Mouse (Mus musculus) embryonic stem cell, embryonic (primary cell): ENCODE results near the gene Myo5c.

ENCODE experiments used
- CTCF ChIA-PET, 4 experiments: fragments of 300-600 bp in 2 of 4; fragments of 350-600 bp in 2 of 4; sonication (Branson Sonifier 250); formaldehyde crosslinking; loops; one replicate each; lab custom pipeline; 2022; ENCODE audit warnings: inconsistent platforms in 2 of 4; lab: Charles Lee
- POLR2A ChIA-PET, 4 experiments: fragments of 300-600 bp in 2 of 4; fragments of 350-600 bp in 2 of 4; sonication (Branson Sonifier 250); formaldehyde crosslinking; loops; one replicate each; lab custom pipeline; 2022; ENCODE audit warnings: antibody characterized with exemption in 4 of 4, inconsistent platforms in 1 of 4; lab: Charles Lee

Myo5c gene

DNA sequence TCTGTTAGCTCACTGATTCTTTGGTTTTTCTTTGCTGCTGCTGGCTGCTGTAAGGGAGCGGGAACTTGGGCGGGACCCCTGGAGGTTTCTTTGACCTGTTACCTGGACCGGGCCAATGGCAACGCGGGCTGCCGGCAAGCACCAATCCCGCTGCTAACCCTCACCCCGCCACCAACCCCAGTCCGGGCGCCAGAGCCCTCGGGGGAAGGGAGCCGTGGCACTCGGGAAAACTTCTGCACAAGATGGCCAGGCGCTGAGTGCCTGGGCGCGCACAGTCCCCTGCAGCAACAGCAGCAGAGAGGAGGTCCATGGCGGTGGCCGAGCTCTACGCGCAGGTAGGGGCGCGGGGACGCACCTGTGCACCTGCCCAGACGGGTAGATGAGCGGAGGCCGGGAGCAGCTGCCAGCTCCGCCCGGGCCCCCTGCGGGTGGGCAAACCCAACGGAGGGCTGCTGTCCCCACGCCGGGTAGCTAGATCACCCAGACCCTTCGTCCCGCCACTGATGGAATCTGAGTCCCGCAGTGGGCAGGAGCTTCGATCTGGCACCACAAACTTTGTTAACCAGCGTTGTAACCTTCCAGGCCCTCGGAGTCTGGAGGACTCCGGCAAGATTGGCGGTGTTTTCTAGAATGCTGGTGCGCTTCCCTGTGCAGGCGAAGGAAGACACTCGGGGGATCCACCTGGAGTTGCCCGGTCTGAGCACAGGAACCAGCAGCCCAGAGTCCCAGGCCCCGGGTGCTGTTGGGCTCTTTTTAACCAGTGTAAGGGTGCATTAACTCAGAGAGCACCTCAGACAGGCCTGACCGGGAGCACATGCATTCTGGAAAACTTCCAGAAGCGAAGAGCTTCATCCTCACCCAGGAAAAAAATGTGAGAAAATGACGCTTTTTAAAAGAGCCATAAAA, at the start of gene Myo5c:
Gene Myo5c (plus strand): TSS at position 180 of the 906 bp plus-strand sequence.
- ChIA-PET CTCF (interaction anchor here (0.7 to 2.0 kb wide), 13 partner anchors 11 to 1175 kb away, joined by 3 to 9 read pairs (median 3); no protein-coding TSS in a partner anchor), POLR2A (interaction anchor here in 3 of 4 experiments (0.6 to 3.7 kb wide), 29 partner anchors 8 to 364 kb away, joined by 3 to 22 read pairs (median 4); partner anchors contain the start of genes Arpp19 (in 1 of the 3) and Mapk6 (in 1 of the 3))

DNA sequence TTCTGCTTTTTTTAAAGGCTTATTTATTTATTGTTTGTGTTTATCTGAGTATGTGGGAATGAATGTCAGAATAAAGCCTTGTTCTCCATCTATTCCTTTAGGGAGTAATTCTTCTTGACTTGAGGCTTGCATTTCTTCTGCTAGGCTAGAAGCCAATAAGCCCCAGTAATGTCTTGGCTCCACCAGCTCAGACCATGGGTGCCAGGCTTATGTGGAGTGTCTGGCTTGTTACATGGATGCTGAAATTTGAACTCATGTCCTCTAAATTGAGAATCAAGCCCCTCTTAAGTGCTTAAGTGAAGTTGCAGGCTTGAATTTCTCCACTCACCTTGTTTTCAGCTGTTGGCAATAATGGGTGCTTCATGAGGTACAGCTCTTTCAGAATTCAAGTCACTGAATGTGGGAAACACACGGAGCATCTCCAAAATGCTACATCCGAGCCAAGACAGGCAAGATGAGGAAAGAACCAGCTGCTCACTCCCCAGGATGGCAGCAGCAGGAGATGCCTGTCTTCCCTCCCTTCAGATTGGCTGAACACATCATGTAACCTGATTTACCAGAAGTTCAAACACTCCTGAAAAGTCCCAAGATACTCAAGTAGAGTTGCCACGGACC, 44.1 kb upstream of the Myo5c start:
- POLR2A ChIA-PET = no interaction called here
- CTCF ChIA-PET = interaction anchor here in 1 of 4 experiments (0.9 kb wide), 1 partner anchor 10 kb away, joined by 3 read pairs; no protein-coding TSS in a partner anchor

DNA sequence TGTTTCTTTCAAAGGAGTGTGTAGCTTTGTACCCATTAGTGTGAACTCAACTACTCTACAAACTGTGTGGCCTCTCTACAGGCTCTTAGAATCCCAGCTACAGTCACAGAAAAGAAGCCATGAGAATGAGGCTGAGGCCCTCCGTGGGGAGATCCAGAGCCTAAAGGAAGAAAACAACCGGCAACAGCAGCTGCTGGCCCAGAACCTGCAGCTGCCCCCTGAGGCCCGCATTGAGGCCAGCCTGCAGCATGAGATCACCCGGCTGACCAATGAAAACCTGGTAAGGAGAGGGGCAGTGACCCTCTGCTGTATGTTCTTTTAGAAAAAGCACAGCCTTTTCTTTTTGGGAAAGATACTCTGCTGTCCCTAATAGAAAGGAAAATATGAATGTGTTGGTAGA, 38.0 kb upstream of the Myo5c start:
- ChIA-PET CTCF (no interaction called here), POLR2A (interaction anchor here in 1 of 4 experiments (0.5 kb wide), 1 partner anchor 155 kb away, joined by 4 read pairs; no protein-coding TSS in a partner anchor)

DNA sequence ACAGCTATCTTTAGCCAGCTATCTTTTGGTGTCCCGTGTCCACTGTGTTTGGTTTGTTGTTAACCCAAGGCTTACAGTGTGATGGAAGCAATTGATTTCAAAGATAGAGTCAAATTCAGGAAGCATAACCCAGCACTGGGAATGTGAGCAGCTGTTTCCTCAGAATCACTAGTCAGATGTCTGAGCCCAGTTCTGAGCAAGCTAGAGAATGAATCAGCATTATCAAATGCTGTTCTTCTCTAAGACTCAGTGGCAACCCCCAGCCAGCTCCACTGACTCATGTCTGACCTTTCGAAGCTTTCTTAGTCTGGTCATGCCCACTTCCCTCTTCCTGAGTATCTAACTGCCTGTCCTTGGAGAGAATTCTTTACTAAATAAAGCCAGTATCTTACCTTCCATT, 35.5 kb upstream of the Myo5c start:
- ChIA-PET CTCF (interaction anchor here in 3 of 4 experiments (1.1 to 2.2 kb wide), 3 partner anchors 9 to 146 kb away, joined by 4 to 7 read pairs (median 6); no protein-coding TSS in a partner anchor), POLR2A (interaction anchor here in 2 of 4 experiments (0.6 to 1.3 kb wide), 2 partner anchors 20 to 62 kb away, joined by 3 to 8 read pairs; no protein-coding TSS in a partner anchor)

DNA sequence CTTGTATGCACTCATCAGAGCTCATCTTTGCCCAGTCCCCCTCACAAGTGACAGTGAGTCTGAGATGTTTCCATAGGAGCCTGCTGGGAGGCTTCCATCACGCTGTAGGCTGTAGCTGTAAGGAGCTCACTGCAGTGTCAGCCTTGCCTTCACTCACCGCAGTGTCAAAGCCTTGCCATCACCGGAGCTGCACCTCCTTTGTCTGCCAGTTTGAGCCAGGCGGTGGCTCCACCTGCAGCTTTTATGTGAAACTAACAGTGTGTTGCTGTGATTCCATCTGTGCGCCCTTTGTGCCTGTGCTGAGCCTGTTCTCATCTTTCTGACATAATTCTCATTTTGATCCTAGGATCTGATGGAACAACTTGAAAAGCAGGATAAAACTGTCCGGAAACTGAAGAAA, 34.5 kb upstream of the Myo5c start:
- POLR2A ChIA-PET = interaction anchor here in 1 of 4 experiments (1.3 kb wide), 1 partner anchor 19 kb away, joined by 3 read pairs; no protein-coding TSS in a partner anchor
- CTCF ChIA-PET = interaction anchor here (0.6 to 2.2 kb wide), 11 partner anchors 8 to 293 kb away, joined by 3 to 11 read pairs (median 4); no protein-coding TSS in a partner anchor

DNA sequence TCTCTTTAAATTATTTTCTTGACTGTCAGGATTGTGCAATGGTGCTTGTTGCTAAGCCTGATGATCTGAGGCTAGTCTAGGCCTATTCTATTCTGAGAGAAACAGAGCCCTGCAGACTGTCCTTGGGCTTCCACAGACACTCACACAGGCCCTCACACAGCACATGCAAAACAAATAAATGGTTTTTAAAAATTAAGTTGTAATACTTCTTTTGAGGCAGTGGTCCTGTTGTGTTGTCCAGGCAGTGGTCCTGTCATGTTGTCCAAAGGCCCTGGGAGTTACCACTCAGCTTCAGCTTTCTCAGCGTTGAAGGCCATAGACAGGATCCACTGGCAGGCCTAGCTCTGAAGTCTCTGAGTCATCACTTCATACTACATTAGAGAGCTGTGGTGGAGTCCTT, 30.3 kb upstream of the Myo5c start:
- ChIA-PET CTCF (interaction anchor here in 2 of 4 experiments (0.7 to 1.5 kb wide), 2 partner anchors 9 to 110 kb away, joined by 3 to 6 read pairs; no protein-coding TSS in a partner anchor), POLR2A (interaction anchor here in 2 of 4 experiments (1.1 to 1.2 kb wide), 2 partner anchors 21 to 102 kb away, joined by 3 to 4 read pairs; no protein-coding TSS in a partner anchor)

DNA sequence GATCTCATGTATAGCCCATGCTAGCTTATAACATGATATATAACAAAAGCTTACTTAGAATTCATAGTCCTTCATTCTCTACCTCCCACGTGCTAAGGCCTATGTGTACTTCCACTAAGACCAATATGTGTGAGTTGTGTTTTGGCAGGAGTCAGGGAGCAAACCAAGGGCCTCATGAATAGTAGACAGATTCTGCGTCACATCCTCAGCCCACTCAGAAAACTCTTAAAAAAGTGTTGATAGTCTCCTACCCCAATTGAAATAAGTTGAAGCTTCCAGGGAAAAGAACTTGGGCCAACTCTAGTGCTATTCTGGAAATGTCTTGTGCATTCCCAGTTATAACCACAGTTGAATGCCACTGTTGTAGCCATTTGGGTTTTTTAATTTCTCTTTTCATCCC, 29.8 kb upstream of the Myo5c start:
- POLR2A ChIA-PET = interaction anchor here in 2 of 4 experiments (1.1 to 1.2 kb wide), 2 partner anchors 20 to 101 kb away, joined by 3 to 4 read pairs; no protein-coding TSS in a partner anchor
- CTCF ChIA-PET = interaction anchor here in 2 of 4 experiments (0.7 to 1.5 kb wide), 3 partner anchors 8 to 110 kb away, joined by 3 to 6 read pairs (median 3); no protein-coding TSS in a partner anchor

DNA sequence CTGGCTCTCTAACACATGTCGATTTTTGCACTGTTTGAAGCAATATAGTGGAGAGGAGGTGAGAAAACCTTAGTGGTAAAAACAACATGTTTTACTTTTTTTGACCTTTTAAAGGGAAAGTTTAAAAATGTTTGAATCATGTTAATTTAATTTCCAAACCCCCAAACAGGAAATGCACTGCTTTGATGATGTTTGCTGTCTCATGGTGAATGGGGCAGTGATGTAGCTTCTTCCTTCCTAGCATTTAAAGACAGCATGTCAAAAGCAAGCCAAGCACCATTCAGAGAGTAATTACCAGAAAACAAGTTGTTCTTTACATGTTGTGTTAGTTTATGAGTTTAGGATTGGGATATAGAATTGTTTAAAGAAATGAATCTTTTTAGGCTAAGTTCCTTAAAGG, 22.6 kb upstream of the Myo5c start:
- POLR2A ChIA-PET = interaction anchor here in 1 of 4 experiments (0.5 kb wide), 1 partner anchor 338 kb away, joined by 3 read pairs; no protein-coding TSS in a partner anchor
- CTCF ChIA-PET = interaction anchor here in 2 of 4 experiments (1.1 to 2.0 kb wide), 2 partner anchors 72 to 74 kb away, joined by 3 to 10 read pairs; no protein-coding TSS in a partner anchor

DNA sequence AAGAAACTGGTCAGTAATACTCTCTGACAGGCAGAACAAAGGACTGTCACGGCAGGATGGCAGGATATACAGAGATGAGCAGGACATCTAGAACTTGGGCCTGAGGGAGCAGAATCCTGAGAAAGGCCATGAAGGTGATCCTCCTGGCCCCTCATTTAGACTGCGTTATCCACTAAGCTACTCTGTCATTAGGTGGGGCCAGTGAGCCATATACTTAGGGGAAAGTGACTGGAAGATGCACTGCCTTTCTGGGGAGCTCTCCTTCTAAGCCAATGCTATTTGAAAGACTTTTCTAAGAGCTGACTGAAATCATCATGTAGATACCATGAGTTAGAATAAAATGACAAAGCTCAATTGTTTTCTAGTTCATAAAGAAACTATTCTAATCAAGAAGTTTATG, 21.6 kb upstream of the Myo5c start:
- ChIA-PET CTCF (interaction anchor here (0.5 to 2.0 kb wide), 22 partner anchors 8 to 305 kb away, joined by 3 to 15 read pairs (median 4); partner anchors contain the start of gene Myo5c (in 1 of the 4)), POLR2A (interaction anchor here in 2 of 4 experiments (0.8 to 2.2 kb wide), 4 partner anchors 22 to 139 kb away, joined by 3 to 5 read pairs (median 3); partner anchors contain the start of gene Myo5c (in 1 of the 2))

DNA sequence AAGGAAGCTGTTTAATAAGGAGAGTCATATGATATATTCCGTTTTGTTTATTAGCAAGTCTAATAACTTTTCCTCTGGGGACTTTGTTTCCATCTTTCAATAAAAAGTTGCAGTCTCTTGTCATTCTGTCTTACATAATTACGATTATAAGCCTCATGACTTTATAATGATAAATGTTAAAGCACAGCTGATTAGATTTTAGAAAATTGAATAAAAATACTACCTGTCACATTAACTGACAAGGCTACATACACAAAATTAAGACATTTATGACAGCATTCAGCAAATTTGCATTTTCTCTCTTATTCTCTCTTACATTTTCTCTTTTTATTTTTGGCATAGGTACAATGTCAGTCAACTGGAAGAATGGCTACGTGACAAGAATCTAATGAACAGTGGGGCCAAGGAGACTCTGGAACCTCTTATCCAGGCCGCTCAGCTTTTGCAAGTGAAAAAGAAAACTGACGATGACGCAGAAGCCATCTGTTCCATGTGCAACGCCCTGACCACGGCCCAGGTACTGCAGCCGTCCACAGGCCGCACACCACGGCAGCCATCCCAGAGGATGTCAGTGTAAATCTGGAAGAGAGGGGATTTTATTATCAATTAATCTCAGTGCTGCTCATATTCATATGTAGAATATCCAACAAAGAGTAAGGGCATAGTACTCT, 16.9 kb upstream of the Myo5c start:
- ChIA-PET POLR2A (interaction anchor here in 2 of 4 experiments (1.1 to 1.8 kb wide), 2 partner anchors 17 kb away, joined by 5 to 6 read pairs; partner anchors contain the start of gene Myo5c (in 2 of the 2)), CTCF (interaction anchor here in 1 of 4 experiments (1.1 kb wide), 1 partner anchor 68 kb away, joined by 3 read pairs; no protein-coding TSS in a partner anchor)

DNA sequence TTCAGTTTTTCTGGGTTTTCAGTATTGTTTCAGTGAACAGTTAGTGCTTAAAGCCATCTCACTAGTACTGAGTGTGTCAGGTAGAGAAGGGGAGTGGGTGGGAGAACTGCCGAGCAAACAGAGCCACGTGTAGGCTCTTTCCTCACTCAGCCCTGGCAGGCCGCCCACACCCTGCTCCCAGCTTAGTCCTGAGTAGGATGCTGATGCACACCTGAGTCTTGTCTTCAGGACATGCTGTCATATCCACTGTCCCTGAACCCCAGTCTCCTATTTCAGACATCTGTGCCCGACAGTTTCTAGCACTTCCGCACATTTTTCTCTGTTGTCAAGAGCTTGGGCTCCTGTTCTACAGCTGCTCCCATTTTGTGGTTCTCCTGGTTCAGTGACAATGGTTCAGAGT, 11.9 kb upstream of the Myo5c start:
- POLR2A ChIA-PET = interaction anchor here in 2 of 4 experiments (0.6 to 3.4 kb wide), 5 partner anchors 12 to 169 kb away, joined by 3 to 25 read pairs (median 4); partner anchors contain the start of gene Myo5c (in 2 of the 2)
- CTCF ChIA-PET = interaction anchor here in 2 of 4 experiments (0.8 to 0.9 kb wide), 2 partner anchors 14 to 24 kb away, joined by 3 read pairs; no protein-coding TSS in a partner anchor

DNA sequence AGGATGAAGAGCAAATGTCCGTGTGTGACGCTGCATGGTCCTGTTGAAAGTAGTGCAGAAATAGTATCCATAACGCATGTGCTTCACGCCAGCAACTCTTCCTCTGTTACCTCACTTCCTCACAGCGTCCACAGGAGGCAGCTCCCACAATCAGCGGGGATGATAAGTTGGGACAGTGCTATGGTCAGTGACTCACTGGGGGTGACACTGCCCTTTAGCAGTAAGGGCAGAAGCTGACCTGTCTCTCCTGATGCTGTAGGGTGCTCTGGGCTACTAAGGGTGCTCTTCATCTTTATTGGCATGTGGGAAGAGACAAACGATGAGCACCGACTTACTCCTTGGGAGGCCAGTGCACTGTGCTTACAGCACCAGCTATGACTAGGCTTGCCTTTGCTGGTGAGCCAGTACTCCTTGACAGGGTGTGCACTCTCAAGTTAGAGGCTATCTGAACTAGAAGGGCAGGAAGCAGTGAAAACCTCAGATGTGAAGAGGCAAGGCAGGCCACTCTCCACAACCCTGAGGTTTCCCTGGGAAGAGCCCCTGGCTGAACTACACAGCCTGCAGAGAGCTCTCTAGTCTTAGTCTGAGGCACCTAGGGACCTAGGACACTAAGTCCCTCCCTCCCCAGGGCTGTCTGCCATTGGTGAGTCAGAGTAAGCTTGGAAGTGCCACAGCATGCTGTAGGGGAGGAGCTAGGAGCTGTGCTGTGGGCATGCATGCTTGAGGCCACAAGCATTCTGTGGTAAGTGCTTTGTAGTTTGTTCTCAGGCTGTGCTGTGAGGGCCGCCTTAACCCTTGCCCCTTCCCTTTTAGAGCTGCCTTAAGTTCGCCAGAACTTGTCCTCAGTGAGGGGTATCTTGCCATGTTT, 10.2 kb upstream of the Myo5c start:
- ChIA-PET CTCF (interaction anchor here in 3 of 4 experiments (0.5 to 1.2 kb wide), 6 partner anchors 12 to 90 kb away, joined by 3 to 8 read pairs (median 3); no protein-coding TSS in a partner anchor), POLR2A (interaction anchor here (0.6 to 3.4 kb wide), 14 partner anchors 9 to 922 kb away, joined by 3 to 25 read pairs (median 4); partner anchors contain the start of gene Myo5c (in 3 of the 4))

DNA sequence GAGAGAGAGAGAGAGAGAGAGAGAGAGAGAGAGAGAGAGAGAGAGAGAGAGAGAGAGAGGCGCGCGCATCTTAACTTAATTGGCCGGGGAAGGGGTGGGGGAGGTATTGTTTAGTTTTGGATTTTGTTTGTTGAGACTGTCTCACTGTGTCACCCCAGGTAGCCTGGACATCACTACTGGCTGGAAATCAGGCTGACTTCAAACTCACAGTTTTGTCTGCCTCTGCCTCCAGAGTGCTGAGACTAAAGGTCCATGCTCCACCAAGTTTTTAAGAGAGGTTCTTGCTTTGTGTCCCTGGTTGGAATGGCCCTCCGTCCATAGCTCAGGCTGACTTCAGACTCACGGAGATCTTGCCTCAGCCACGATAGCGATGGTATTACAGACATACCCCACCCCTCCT, 1.0 kb downstream of the Myo5c start:
- ChIA-PET POLR2A (interaction anchor here in 2 of 4 experiments (0.6 to 3.7 kb wide), 16 partner anchors 9 to 230 kb away, joined by 3 to 22 read pairs (median 4); no protein-coding TSS in a partner anchor), CTCF (interaction anchor here in 3 of 4 experiments (0.7 to 2.0 kb wide), 7 partner anchors 11 to 597 kb away, joined by 3 to 9 read pairs (median 4); no protein-coding TSS in a partner anchor)

DNA sequence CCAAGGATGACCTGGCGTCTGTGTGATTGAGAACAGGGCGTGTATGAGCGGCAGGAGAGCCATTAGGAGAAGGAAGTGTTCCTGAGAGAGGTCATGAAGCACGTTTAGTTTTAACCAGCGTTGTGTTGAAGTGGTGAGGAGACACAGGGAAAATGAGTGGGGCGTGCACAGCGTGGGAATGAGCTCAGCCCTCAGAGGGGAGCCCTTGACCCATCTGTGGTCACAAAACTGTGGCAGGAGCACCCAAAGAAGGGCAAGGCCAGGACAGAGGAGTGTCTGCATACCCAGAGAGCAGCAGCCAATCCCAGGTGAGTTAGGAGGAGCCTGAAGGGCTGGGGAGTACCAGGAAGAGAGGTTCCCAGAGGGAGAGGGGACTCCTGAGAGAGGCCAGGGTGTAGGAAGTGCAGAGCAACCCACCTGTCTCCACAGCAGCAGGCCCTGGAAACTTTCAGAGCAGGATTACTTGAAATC, 2.5 kb downstream of the Myo5c start:
- ChIA-PET CTCF (interaction anchor here in 2 of 4 experiments (0.6 to 1.2 kb wide), 4 partner anchors 11 to 24 kb away, joined by 3 to 11 read pairs (median 4); no protein-coding TSS in a partner anchor), POLR2A (interaction anchor here in 2 of 4 experiments (0.9 to 4.0 kb wide), 4 partner anchors 10 to 36 kb away, joined by 3 to 25 read pairs (median 3); no protein-coding TSS in a partner anchor)

DNA sequence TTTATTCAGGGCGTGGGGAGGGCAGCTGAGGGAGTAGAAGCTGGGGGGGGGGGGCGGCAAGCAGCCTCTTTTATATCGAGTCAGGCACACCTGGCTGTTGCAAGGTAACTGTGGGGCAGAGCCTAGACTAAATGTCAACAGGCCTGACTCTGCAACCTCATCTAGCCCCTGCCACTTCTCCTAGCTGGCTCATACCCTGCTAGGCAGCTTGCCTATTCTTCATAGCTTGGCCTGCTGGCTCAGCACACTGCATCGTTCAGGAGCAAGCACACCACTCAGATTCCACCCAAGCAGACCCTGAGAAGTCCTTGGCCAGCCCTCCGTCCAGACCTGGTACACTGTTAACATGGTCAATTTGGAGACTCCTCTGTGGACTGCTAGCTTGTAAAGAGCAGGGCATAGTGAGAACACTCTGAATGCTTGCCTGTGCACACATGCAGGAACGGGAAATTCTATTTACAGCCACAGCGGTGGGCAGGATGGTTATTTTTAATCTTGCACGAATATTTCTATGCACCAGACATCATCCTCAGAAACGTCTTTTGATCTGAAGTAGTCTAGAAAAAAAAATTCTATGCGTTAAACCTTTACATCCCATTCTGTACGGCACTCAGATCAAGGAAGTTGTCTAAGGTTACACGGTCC, 3.3 kb downstream of the Myo5c start:
- POLR2A ChIA-PET = interaction anchor here in 2 of 4 experiments (0.6 to 4.0 kb wide), 5 partner anchors 14 to 138 kb away, joined by 3 to 25 read pairs (median 3); no protein-coding TSS in a partner anchor
- CTCF ChIA-PET = interaction anchor here in 2 of 4 experiments (0.5 to 1.2 kb wide), 4 partner anchors 13 to 302 kb away, joined by 3 to 4 read pairs (median 3); no protein-coding TSS in a partner anchor
